Mouse (Mus musculus): ENCODE results near the gene Fam198b. TPM values are rescaled to one million over a fixed set of nuclear protein-coding genes. Genes with fewer than 3 reads are reported as not detected.

The Fam198b gene
- polyA plus RNA-seq, 1 experiment from 2014 or later = 0.35 TPM

DNA sequence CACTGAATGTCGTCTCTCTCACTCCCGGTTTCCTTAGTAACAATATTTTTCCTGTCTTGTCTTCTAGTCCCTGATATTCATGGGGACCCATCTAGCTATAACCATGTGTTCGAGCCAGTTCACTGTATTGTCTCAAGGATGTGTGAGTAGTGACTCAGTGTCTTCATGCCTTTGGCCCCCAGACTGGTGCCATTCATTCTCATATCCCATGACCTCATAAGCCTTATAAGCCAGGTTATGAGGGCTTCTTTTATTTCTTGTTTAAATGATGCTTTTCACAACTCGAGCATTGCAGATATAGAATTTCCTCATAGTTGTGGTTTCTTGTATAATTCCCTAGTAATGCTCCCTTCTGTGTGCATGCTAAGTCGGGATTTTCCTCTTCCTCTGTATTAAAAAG is 31.9 kb downstream of the Fam198b start:
- no peak overlapping the region for H3K4me2 ChIP-seq (ENCODE audit: low read depth, low read length)
- no peaks in the 10 kb centered on the region for H3K9me3 ChIP-seq (ENCODE audit: low read length)
- no peaks in the 10 kb centered on the region; the same call in 1 of the 2 replicates for H3K4me1 ChIP-seq (ENCODE audit: insufficient read depth)
- H3K9ac ChIP-seq (replicated peaks) = no peak overlapping the region
- TF ChIP-seq CTCF (IDR thresholded peaks at IDR 0.05; ENCODE audit: low read depth) (no peak), EP300 (IDR thresholded peaks at IDR 0.05; ENCODE audit: low read depth) (no peak)
- H3K4me3 ChIP-seq (ENCODE audit: low read depth, low read length) = no peak overlapping the region
- no peak for ATAC-seq
- H3K27me3 ChIP-seq (ENCODE audit: insufficient read depth, low read length) = no peaks in the 10 kb centered on the region
- 73% methylated on average over 5 of the region's 5 CpGs for WGBS (ENCODE audit: insufficient replicate concordance)
- H3K36me3 ChIP-seq (replicated peaks; ENCODE audit: insufficient read depth, low read length) = no peaks in the 10 kb centered on the region
- no peak for DNase-seq
- H3K27ac ChIP-seq (ENCODE audit: low read depth) = no peak overlapping the region

DNA sequence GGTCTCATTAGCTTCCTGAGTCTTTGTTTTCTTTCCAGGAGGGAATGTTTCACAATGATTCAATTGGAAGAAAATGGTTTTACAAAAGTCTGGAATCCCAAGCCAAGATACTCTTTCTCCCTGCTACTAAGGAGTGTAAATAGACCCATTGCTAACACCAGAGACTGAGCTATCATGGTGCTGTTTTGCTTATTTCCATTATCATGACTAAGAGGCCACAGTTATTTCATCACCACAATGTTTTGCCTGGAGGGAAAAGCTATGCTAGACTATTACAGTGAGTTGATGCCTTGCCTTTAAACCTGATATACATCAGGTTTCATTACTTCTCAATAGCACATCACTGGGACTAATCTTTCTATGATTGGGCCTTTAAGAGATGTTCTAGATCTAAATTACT is 34.4 kb downstream of the Fam198b start:
- Histone ChIP-seq H3K9ac (replicated peaks) (no peak overlapping the region), H3K36me3 (replicated peaks; ENCODE audit: insufficient read depth, low read length) (no peaks in the 10 kb centered on the region), H3K4me1 (ENCODE audit: insufficient read depth) (no peaks in the 10 kb centered on the region), H3K27me3 (ENCODE audit: insufficient read depth, low read length) (no peaks in the 10 kb centered on the region), H3K4me3 (ENCODE audit: low read depth, low read length) (no peak overlapping the region), H3K9me3 (ENCODE audit: low read length) (no peaks in the 10 kb centered on the region), H3K4me2 (ENCODE audit: low read depth, low read length) (no peak overlapping the region), H3K27ac (ENCODE audit: low read depth) (no peak overlapping the region)
- DNase-seq = no peak
- no peak for TF ChIP-seq CTCF (IDR thresholded peaks at IDR 0.05; ENCODE audit: low read depth)
- no peak for TF ChIP-seq EP300 (IDR thresholded peaks at IDR 0.05; ENCODE audit: low read depth)
- ATAC-seq = no peak

DNA sequence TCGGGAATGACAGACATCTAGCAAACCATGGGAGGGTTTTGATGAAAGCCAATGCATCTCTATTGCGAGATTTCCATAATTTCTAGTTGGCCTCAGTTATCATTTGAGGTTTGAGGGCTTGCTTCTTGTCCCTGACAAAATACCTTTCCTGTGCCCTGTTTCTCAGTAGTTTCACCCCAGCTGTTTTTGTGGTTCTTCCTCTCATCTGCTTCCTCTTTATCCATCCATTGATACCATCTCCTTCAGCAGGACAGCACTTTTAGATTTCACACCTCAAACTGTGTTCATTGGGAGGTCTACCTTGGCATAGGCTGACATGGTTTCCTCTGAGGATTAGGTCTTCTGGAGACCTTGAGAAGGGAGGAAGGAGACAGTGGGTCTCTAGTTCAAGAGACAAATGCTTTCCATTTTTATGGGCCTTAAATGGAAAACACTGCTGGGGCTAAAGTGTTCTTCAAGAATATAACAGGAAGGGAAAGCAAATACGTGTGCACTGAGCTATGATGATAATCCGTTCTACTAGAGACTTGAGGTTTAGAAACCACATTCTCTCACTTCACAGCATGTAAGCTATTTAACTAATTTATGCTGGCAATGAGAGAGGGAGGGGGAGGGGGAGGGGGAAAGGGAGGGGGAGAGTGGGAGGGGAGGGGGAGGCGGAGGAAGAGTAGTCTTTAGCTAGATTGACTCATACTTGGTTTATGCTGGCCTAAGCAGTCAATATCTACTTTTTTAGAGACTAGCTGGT is 41.8 kb downstream of the Fam198b start:
- H3K27me3 ChIP-seq (ENCODE audit: insufficient read depth, low read length) = no peaks in the 10 kb centered on the region
- H3K4me1 ChIP-seq (ENCODE audit: insufficient read depth) = no peaks in the 10 kb centered on the region
- H3K36me3 ChIP-seq (replicated peaks; ENCODE audit: insufficient read depth, low read length) = no peaks in the 10 kb centered on the region
- no peak overlapping the region for H3K4me3 ChIP-seq (ENCODE audit: low read depth, low read length)
- TF ChIP-seq CTCF (IDR thresholded peaks at IDR 0.05; ENCODE audit: low read depth) = no peak
- TF ChIP-seq EP300 (IDR thresholded peaks at IDR 0.05; ENCODE audit: low read depth) = no peak
- no peak overlapping the region for H3K9ac ChIP-seq (replicated peaks)
- DNase-seq (no peak), ATAC-seq (no peak)
- 43% methylated on average over 5 of the region's 5 CpGs for WGBS (ENCODE audit: insufficient replicate concordance)
- H3K27ac ChIP-seq (ENCODE audit: low read depth) = no peak overlapping the region
- no peaks in the 10 kb centered on the region for H3K9me3 ChIP-seq (ENCODE audit: low read length)
- no peak overlapping the region for H3K4me2 ChIP-seq (ENCODE audit: low read depth, low read length)

DNA sequence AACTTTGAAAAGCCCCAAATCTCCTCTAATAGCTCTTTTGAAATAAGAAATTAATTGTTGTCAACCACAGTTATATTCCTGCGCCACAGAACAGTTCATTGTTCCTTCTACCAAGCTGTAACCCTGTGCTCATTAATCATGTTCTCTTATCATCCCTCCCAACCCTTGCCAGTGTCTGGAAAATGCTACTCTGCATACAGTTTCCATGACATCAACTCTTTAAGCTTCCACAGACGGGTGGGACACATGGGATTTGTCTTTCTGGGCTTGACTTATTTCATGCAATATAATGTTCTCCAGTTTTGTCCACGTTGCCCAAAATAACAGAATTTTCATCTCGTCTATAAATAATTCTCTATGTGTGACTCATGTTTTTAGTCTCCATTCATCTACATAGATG is 42.7 kb downstream of the Fam198b start:
- no peak for DNase-seq
- TF ChIP-seq CTCF (IDR thresholded peaks at IDR 0.05; ENCODE audit: low read depth) (no peak), EP300 (IDR thresholded peaks at IDR 0.05; ENCODE audit: low read depth) (no peak)
- ATAC-seq = no peak
- no peak overlapping the region for H3K4me3 ChIP-seq (ENCODE audit: low read depth, low read length)
- H3K36me3 ChIP-seq (replicated peaks; ENCODE audit: insufficient read depth, low read length) = no peaks in the 10 kb centered on the region
- no peaks in the 10 kb centered on the region for H3K27me3 ChIP-seq (ENCODE audit: insufficient read depth, low read length)
- H3K9ac ChIP-seq (replicated peaks) = no peak overlapping the region
- H3K4me1 ChIP-seq (ENCODE audit: insufficient read depth) = no peaks in the 10 kb centered on the region
- H3K27ac ChIP-seq (ENCODE audit: low read depth) = no peak overlapping the region
- WGBS (ENCODE audit: insufficient replicate concordance) = 58% methylated on average over 4 of the region's 4 CpGs
- H3K4me2 ChIP-seq (ENCODE audit: low read depth, low read length) = no peak overlapping the region
- no peaks in the 10 kb centered on the region for H3K9me3 ChIP-seq (ENCODE audit: low read length)

DNA sequence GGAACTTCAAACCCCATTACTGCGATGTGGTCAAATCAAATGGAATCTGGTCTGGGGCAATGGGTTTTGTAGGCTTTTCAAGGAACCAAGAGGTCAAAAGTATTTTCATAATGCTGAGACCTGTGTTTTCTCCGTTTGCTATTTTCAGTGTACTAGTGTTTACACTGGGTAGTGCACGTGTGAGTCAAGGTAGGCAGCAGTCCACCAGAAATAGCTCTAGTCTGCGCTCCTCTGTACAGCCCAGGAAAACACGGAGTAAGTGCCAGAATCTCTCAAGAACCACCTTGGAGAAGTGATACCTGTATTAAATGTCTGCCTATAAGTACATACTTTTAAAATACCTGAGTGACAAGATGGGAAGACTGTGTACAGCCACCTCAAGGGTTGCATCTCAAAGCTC is 44.1 kb downstream of the Fam198b start:
- H3K27ac ChIP-seq (ENCODE audit: low read depth) = no peak overlapping the region
- no peak overlapping the region for H3K4me3 ChIP-seq (ENCODE audit: low read depth, low read length)
- DNase-seq (no peak), ATAC-seq (no peak)
- no peak overlapping the region for H3K4me2 ChIP-seq (ENCODE audit: low read depth, low read length)
- H3K9me3 ChIP-seq (ENCODE audit: low read length) = no peaks in the 10 kb centered on the region
- no peaks in the 10 kb centered on the region for H3K27me3 ChIP-seq (ENCODE audit: insufficient read depth, low read length)
- 72% methylated on average over 5 of the region's 5 CpGs for WGBS (ENCODE audit: insufficient replicate concordance)
- no peaks in the 10 kb centered on the region for H3K36me3 ChIP-seq (replicated peaks; ENCODE audit: insufficient read depth, low read length)
- H3K4me1 ChIP-seq (ENCODE audit: insufficient read depth) = no peaks in the 10 kb centered on the region
- TF ChIP-seq CTCF (IDR thresholded peaks at IDR 0.05; ENCODE audit: low read depth) (no peak), EP300 (IDR thresholded peaks at IDR 0.05; ENCODE audit: low read depth) (no peak)
- H3K9ac ChIP-seq (replicated peaks) = no peak overlapping the region

DNA sequence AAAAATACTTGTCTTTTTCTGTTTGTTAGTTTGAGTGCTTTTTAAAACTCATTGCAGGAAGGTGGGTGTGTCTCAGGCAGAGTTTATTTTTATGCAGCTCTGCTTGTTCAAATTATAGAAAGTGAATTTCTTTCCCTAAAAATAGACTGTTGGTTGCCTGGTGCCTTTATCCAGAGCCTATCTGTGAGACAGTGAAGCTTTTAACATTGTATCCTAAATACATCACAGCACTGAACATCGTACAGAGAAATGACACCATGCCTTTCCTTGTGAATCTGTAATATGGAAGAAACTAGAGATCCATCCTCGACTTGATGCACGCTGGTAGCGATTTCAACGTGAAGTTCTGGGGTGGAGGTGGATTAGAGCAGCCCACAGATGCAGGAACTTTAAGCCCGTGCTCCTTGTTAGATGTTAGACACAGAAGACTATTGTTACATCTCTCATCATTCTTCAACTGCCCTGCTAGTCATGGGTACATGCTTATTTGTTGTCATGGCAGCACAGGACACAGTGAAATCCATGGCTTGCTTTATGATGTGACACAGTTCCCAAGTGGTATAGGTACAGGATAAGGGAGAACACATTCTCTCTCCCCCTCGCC is 45.9 kb downstream of the Fam198b start:
- TF ChIP-seq EP300 (IDR thresholded peaks at IDR 0.05; ENCODE audit: low read depth) (no peak), CTCF (IDR thresholded peaks at IDR 0.05; ENCODE audit: low read depth) (no peak)
- H3K27ac ChIP-seq (ENCODE audit: low read depth) = no peak overlapping the region

More for the DNA sequence above, 45.9 kb downstream of the Fam198b start:
- H3K9me3 ChIP-seq (ENCODE audit: low read length) = no peaks in the 10 kb centered on the region
- 69% methylated on average over 7 of the region's 7 CpGs for WGBS (ENCODE audit: insufficient replicate concordance)
- H3K4me1 ChIP-seq (ENCODE audit: insufficient read depth) = no peaks in the 10 kb centered on the region
- DNase-seq = no peak
- H3K9ac ChIP-seq (replicated peaks) = no peak overlapping the region
- ATAC-seq = no peak
- no peaks in the 10 kb centered on the region for H3K36me3 ChIP-seq (replicated peaks; ENCODE audit: insufficient read depth, low read length)
- no peak overlapping the region for H3K4me3 ChIP-seq (ENCODE audit: low read depth, low read length)
- H3K4me2 ChIP-seq (ENCODE audit: low read depth, low read length) = no peak overlapping the region
- no peaks in the 10 kb centered on the region for H3K27me3 ChIP-seq (ENCODE audit: insufficient read depth, low read length)

Data from liver, postnatal 0 days (tissue).